Mouse (Mus musculus) E14TG2a.4 (cell line): Measurements from ENCODE around the gene Syt12.

ENCODE experiments used
- H3K27me3 ChIP-seq: 2 replicates; pipeline ENCODE4 v1.6.1; 2014; ENCODE audit warnings: low read length, control low read depth; ENCODE audit not compliant: insufficient read depth
- H3K36me3 ChIP-seq: 2 replicates; pipeline ENCODE4 v1.6.1; 2014; ENCODE audit warnings: low read length, control low read depth; ENCODE audit not compliant: insufficient read depth
- H3K4me1 ChIP-seq: replicated peaks from 2 replicates; pipeline ENCODE4 v1.6.1; 2014; ENCODE audit warnings: low read depth, low read length, control low read depth
- H3K4me3 ChIP-seq: replicated peaks from 2 replicates; pipeline ENCODE4 v1.5.1; 2014; ENCODE audit warnings: mild to moderate bottlenecking, low read length
- H3K9me3 ChIP-seq: 2 replicates; pipeline ENCODE4 v1.6.1; 2014; ENCODE audit warnings: low read length, control low read depth
- CTCF ChIP-seq: conservative IDR thresholded peaks from 2 replicates; pipeline ENCODE4 v1.5.1; 2014; ENCODE audit warnings: low read length
- NANOG ChIP-seq: IDR thresholded peaks from 2 replicates; pipeline ENCODE4 v1.6.1; 2014; ENCODE audit warnings: borderline replicate concordance, low read length, mixed read lengths
- POU5F1 ChIP-seq: IDR thresholded peaks from 2 replicates; pipeline ENCODE4 v1.6.1; 2014; ENCODE audit warnings: low read length, borderline replicate concordance

The Syt12 gene

DNA sequence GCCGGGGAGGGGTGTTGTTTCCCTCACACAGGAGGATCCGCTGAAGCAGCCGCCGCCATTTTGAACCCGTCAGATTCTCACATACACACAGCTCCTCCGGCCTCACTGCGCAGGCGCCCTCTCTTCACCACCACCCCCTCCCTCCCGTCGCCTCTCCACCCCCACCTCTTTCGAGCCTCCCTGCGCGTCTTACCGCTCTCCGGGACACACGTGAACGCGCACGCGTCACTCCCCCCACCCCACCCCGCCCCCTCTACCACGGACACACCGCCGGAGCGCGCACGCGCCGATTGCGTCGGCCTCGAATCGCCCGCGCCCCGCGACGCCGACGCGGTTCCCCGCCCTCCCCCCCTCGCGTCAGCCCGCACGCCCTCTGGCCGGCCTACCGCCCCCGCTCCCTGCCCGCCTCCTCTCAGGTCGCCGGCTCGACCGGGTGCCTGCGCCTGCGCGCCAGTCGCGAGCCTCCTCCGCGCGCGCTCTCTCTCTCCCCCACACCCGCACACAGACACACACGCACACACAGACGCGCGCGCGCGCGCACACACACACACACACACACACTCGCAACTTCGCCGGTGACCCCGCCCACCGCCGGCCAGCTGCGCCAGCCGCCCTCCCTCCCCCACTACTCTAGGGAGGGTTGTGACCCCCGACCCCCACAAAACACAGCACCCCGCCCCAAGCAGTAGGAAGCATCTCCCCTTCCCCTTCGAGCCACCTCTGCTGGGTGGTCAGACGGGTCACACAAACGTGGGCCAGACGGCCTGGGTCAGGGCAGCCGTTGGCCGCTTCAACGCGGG, 80.0 kb downstream of the Syt12 start:
- TF ChIP-seq CTCF (no peak), NANOG (no peak), POU5F1 (no peak)
- Histone ChIP-seq H3K4me1 (peaks cover 26% of the 10 kb centered on the region), H3K4me3 (peak overlapping the region; percentile 99)

DNA sequence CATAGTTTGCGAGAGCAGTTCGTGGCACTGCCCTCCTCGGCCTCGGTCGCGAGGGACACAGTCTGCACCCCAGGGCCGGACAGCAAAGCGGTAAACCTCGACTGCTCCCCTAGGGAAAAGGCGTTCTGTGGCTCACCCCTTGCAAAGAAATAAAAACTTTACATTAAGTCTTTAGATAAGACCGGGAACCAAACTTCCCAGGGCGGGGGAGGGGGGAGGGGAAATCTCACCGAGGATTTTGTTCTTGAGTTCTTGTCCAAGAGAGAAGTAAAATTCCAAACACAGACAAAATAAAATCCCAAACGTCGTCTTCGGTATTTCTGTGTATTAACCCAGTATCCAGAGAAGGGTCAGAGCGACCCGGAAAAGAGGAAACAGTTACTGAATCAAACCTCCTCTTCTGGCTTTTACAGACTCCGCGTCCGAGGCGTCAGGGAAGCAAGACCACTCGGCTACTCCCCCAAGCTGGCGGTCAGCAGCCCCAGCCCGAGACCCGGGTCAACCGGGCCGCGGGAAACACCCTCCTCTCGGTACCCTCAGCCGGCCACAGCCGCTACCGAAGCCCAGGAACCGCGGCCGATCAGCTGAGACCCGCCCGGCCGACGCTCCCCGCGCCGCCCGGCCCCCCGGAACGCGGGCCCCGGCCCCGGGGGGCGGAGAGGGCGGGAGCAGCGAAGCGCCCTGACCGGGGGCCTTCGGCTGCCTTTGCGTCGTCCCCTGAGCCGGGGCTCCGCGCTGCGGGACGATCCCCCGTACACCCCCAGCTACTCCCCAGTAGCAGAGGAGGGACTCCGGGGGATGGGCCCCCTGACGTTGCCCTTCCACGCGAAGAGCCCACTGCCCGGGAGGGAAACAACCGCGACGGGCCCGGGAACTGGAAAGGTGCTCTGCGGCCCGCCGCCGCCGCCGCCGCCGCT, 80.9 kb downstream of the Syt12 start:
- Histone ChIP-seq H3K36me3 (peaks cover 26% of the 10 kb centered on the region), H3K4me1 (peaks cover 26% of the 10 kb centered on the region), H3K27me3 (peaks cover 31% of the 10 kb centered on the region), H3K4me3 (peak overlapping the region; percentile 99), H3K9me3 (no peaks in the 10 kb centered on the region)
- TF ChIP-seq CTCF (no peak), POU5F1 (no peak), NANOG (no peak)

More for the DNA sequence above, 80.0 kb downstream of the Syt12 start:
- H3K9me3 ChIP-seq, result no peaks in the 10 kb centered on the region
- peaks cover 31% of the 10 kb centered on the region for H3K27me3 ChIP-seq
- peaks cover 18% of the 10 kb centered on the region for H3K36me3 ChIP-seq
